Comparison of ENCODE assay signal across 8 mouse cellular contexts in genomic region chr4:127419062-127419785, GRCm38 (mm10).
A peak's percentile ranks its signal among the peaks of the same experiment; 100 is the strongest.
DNase-seq lines count a peak whose midpoint lies in the region; ATAC-seq and TF ChIP-seq lines count a peak whose summit lies in the region.

No protein-coding gene starts in this region.

- no peaks in the 10 kb centered on the region for H3K36me3 ChIP-seq in liver, postnatal 0 days (replicated peaks; ENCODE audit: insufficient read depth, low read length)
- H3K36me3 ChIP-seq in heart, embryonic 13.5 days: no peaks in the 10 kb centered on the region
- no peaks in the 10 kb centered on the region for H3K36me3 ChIP-seq in limb, embryonic 13.5 days
- no peaks in the 10 kb centered on the region for H3K36me3 ChIP-seq in stomach, embryonic 15.5 days

- ATAC-seq in liver, postnatal 0 days: no peak
- ATAC-seq in heart, embryonic 13.5 days (ENCODE audit: extremely low read depth, insufficient number of reproducible peaks, low FRiP score, low TSS enrichment): 0 out of 2 replicates have a peak, but pooled peaks have one; percentile 39
- peak; percentile 60 for ATAC-seq in limb, embryonic 13.5 days (ENCODE audit: low FRiP score, low read depth)
- peak; percentile 45 for ATAC-seq in stomach, embryonic 15.5 days (ENCODE audit: insufficient read depth, low FRiP score, low read depth)
- ATAC-seq in erythroblast, adult 5-6 weeks (replicated peaks; ENCODE audit: low FRiP score, poor library complexity, severe bottlenecking): no peak
- no peak for ATAC-seq in megakaryocyte-erythroid progenitor cell, adult 5-6 weeks (replicated peaks; ENCODE audit: low FRiP score, low TSS enrichment, poor library complexity, severe bottlenecking)

- no peaks in the 10 kb centered on the region for H3K9me3 ChIP-seq in liver, postnatal 0 days (ENCODE audit: low read length)
- H3K9me3 ChIP-seq in heart, embryonic 13.5 days: no peaks in the 10 kb centered on the region
- no peaks in the 10 kb centered on the region for H3K9me3 ChIP-seq in limb, embryonic 13.5 days
- no peaks in the 10 kb centered on the region for H3K9me3 ChIP-seq in stomach, embryonic 15.5 days

- 28% methylated on average over 22 of the region's 22 CpGs for WGBS in liver, postnatal 0 days (ENCODE audit: insufficient replicate concordance)
- WGBS in cerebellum, adult 2 months: 14% methylated on average over 22 of the region's 22 CpGs
- 28% methylated on average over 22 of the region's 22 CpGs for WGBS in heart, embryonic 13.5 days
- WGBS in limb, embryonic 13.5 days: 12% methylated on average over 22 of the region's 22 CpGs
- 11% methylated on average over 22 of the region's 22 CpGs for WGBS in stomach, embryonic 15.5 days

- H3K4me2 ChIP-seq in liver, postnatal 0 days (ENCODE audit: low read depth, low read length): no peak overlapping the region
- H3K4me2 ChIP-seq in heart, embryonic 13.5 days: peak overlapping the region; percentile 37
- H3K4me2 ChIP-seq in limb, embryonic 13.5 days (replicated peaks): no peak overlapping the region; the same call in 1 of the 2 replicates
- peak overlapping the region; percentile 19 for H3K4me2 ChIP-seq in stomach, embryonic 15.5 days

- H3K27ac ChIP-seq in liver, postnatal 0 days (ENCODE audit: low read depth): no peak overlapping the region
- H3K27ac ChIP-seq in cerebellum, adult 2 months (ENCODE audit: insufficient read depth, low read length): no peak overlapping the region
- H3K27ac ChIP-seq in heart, embryonic 13.5 days (replicated peaks): peak overlapping the region; percentile 54; the same call in 1 of the 2 replicates
- H3K27ac ChIP-seq in limb, embryonic 13.5 days: no peak overlapping the region
- peak overlapping the region; percentile 59; the same call in 1 of the 2 replicates for H3K27ac ChIP-seq in stomach, embryonic 15.5 days

- DNase-seq in liver: peak; percentile 11
- no peak for DNase-seq in liver, postnatal 0 days
- peak; percentile 72 to 76 for DNase-seq in cerebellum, adult 2 months

- no peak for TF ChIP-seq EP300 in liver, postnatal 0 days (IDR thresholded peaks at IDR 0.05; ENCODE audit: low read depth)

- H3K27me3 ChIP-seq in liver, postnatal 0 days (ENCODE audit: insufficient read depth, low read length): no peaks in the 10 kb centered on the region
- no peaks in the 10 kb centered on the region for H3K27me3 ChIP-seq in cerebellum, adult 2 months (ENCODE audit: control insufficient read depth, insufficient read depth, low read length)
- H3K27me3 ChIP-seq in heart, embryonic 13.5 days (replicated peaks): peaks cover 2% of the 10 kb centered on the region; the same call in 1 of the 2 replicates
- H3K27me3 ChIP-seq in limb, embryonic 13.5 days: peaks cover 14% of the 10 kb centered on the region; the same call in 1 of the 2 replicates
- no peaks in the 10 kb centered on the region for H3K27me3 ChIP-seq in stomach, embryonic 15.5 days (replicated peaks)

- H3K4me1 ChIP-seq in liver, postnatal 0 days (ENCODE audit: insufficient read depth): no peaks in the 10 kb centered on the region
- peaks cover 33% of the 10 kb centered on the region for H3K4me1 ChIP-seq in cerebellum, adult 2 months (ENCODE audit: control insufficient read depth, insufficient read depth, low read length)
- H3K4me1 ChIP-seq in heart, embryonic 13.5 days: peaks cover 35% of the 10 kb centered on the region
- peaks cover 33% of the 10 kb centered on the region for H3K4me1 ChIP-seq in limb, embryonic 13.5 days
- H3K4me1 ChIP-seq in stomach, embryonic 15.5 days: peaks cover 37% of the 10 kb centered on the region

- TF ChIP-seq CTCF in liver, postnatal 0 days (IDR thresholded peaks at IDR 0.05; ENCODE audit: low read depth): no peak
- no peak for TF ChIP-seq CTCF in cerebellum, adult 2 months (IDR thresholded peaks at IDR 0.05; ENCODE audit: borderline replicate concordance, insufficient read depth, low read depth, low read length)

- no peak for TF ChIP-seq POLR2A in cerebellum, adult 2 months (IDR thresholded peaks at IDR 0.05; ENCODE audit: borderline replicate concordance, insufficient read depth, low read length)

- H3K4me3 ChIP-seq in liver, postnatal 0 days (ENCODE audit: low read depth, low read length): no peak overlapping the region
- H3K4me3 ChIP-seq in cerebellum, adult 2 months (replicated peaks; ENCODE audit: insufficient read depth, low read depth, low read length): no peak overlapping the region
- H3K4me3 ChIP-seq in heart, embryonic 13.5 days: 0 out of 2 replicates have a peak overlapping the region, but pooled peaks have one; percentile 6
- no peak overlapping the region for H3K4me3 ChIP-seq in limb, embryonic 13.5 days
- no peak overlapping the region for H3K4me3 ChIP-seq in stomach, embryonic 15.5 days (replicated peaks)

- H3K9ac ChIP-seq in liver, postnatal 0 days (replicated peaks): no peak overlapping the region
- H3K9ac ChIP-seq in heart, embryonic 13.5 days: peak overlapping the region; percentile 33; the same call in 1 of the 2 replicates
- no peak overlapping the region for H3K9ac ChIP-seq in limb, embryonic 13.5 days
- H3K9ac ChIP-seq in stomach, embryonic 15.5 days: no peak overlapping the region

Comparison
In these comparisons a context has a peak if more than half of its experiments do, and no peak if none do; other contexts are left out.
1. ATAC-seq: peak in heart, embryonic 13.5 days (single experiment), limb, embryonic 13.5 days (single experiment) and stomach, embryonic 15.5 days (single experiment); none in liver, postnatal 0 days (single experiment), erythroblast, adult 5-6 weeks (single experiment) and megakaryocyte-erythroid progenitor cell, adult 5-6 weeks (single experiment).
2. H3K27ac ChIP-seq: peak in heart, embryonic 13.5 days (single experiment) and stomach, embryonic 15.5 days (single experiment); none in liver, postnatal 0 days (single experiment), cerebellum, adult 2 months (single experiment) and limb, embryonic 13.5 days (single experiment).
3. H3K4me2 ChIP-seq: peak in heart, embryonic 13.5 days (single experiment) and stomach, embryonic 15.5 days (single experiment); none in liver, postnatal 0 days (single experiment) and limb, embryonic 13.5 days (single experiment).